Mouse (Mus musculus) embryonic fibroblast, embryonic 13.5 days (primary cell): ENCODE measurements around the gene Lat2.

Experiments used
- CTCF ChIP-seq: IDR thresholded peaks from 2 replicates; pipeline ENCODE4 v1.5.1; 2011; ENCODE audit warnings: mild to moderate bottlenecking, control low read depth, low read length, moderate library complexity, borderline replicate concordance; ENCODE audit not compliant: insufficient read depth
- POLR2A ChIP-seq: IDR thresholded peaks from 2 replicates; pipeline ENCODE4 v1.6.1; 2011; ENCODE audit warnings: low read depth, mild to moderate bottlenecking, control low read depth, low read length, moderate library complexity

DNA sequence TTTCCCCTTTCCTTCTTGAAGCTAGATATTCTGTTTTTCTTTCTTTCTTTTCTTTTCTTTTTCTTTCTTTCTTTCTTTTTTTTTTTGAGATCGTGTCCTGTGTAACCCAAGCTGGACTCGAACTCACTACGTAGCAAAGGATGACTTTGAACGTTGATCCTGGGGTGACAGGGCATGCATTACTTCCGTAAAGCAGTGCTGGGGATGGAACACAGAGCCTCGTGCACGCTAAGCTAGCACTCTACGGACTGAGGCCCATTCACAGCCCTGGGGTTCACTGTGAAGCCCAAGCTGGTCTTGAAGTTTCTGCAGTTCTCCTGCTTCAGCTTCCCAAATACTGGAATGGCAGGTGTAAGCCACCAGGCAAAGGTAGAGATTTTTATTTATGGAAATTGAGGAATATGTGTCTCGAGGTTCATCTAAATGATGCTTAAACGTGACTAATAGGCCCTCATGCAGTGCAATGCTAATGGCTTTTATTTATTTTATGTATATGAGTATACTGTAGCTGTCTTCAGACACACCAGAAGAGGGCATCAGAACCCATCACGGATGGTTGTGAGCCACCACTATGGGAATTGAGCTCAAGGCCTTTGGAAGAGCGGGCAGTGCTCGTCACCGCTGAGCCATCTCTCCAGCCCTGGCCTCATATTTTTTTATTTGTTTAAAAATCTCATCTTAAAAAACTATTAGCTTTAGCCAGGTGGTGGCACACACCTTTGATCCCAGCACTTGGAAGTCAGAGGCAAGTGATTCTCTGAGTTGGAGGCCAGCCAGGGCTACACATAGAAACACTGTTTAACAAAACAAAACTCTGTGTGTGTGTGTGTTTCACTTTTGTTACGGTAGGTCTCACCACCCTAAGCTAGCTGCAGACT is 31.6 kb downstream of the Lat2 start:
- TF ChIP-seq CTCF = no peak
- TF ChIP-seq POLR2A = no peak
